Mouse (Mus musculus) hindbrain, embryonic 14.5 days (tissue): ENCODE data around the gene Gm10665. TPM values are rescaled to one million over a fixed set of nuclear protein-coding genes. Genes with fewer than 3 reads are reported as not detected.
"Not testable (repeated sequence)": the region's sequence is repeated elsewhere in the genome, so short reads cannot be mapped to it uniquely, and the experiment has no call there.

Experiments
- ATAC-seq: fragments of 200-750 bp; cut with Nextera tagmentation; 2 replicates; pipeline ENCODE4 v1.8.0; 2017; ENCODE audit warnings: moderate number of reproducible peaks, mild to moderate bottlenecking, moderate TSS enrichment, moderate library complexity; ENCODE audit not compliant: low FRiP score
- DNase-seq: peaks from one replicate; pipeline ENCODE4 v3.0.0-alpha.2; 2015; ENCODE audit warnings: low spot score
- H3K27ac ChIP-seq: fragments of 300-500 bp; sonication (generic); 2 replicates; pipeline ENCODE4 v1.5.1; 2014; ENCODE audit warnings: mild to moderate bottlenecking, moderate library complexity
- H3K27me3 ChIP-seq: fragments of 300-500 bp; sonication (generic); 2 replicates; pipeline ENCODE4 v1.6.1; 2014; ENCODE audit warnings: mild to moderate bottlenecking, low read length, mixed read lengths; ENCODE audit not compliant: control insufficient read depth, insufficient read depth
- H3K36me3 ChIP-seq: fragments of 300-500 bp; sonication (generic); replicated peaks from 2 replicates; pipeline ENCODE4 v1.6.1; 2014; ENCODE audit not compliant: control insufficient read depth, insufficient read depth
- H3K4me1 ChIP-seq: fragments of 300-500 bp; sonication (generic); replicated peaks from 2 replicates; pipeline ENCODE4 v1.6.1; 2014; ENCODE audit warnings: antibody characterized with exemption, low read length, mixed read lengths; ENCODE audit not compliant: control insufficient read depth, insufficient read depth
- H3K4me2 ChIP-seq: fragments of 300-500 bp; sonication (generic); replicated peaks from 2 replicates; pipeline ENCODE4 v1.6.1; 2014; ENCODE audit warnings: mild to moderate bottlenecking, moderate library complexity
- H3K4me3 ChIP-seq: fragments of 300-500 bp; sonication (generic); replicated peaks from 2 replicates; pipeline ENCODE4 v1.5.1; 2014; ENCODE audit warnings: mild to moderate bottlenecking, low read length
- H3K9ac ChIP-seq: fragments of 300-500 bp; sonication (generic); 2 replicates; pipeline ENCODE4 v1.6.1; 2014
- H3K9me3 ChIP-seq: fragments of 300-500 bp; sonication (generic); 2 replicates; pipeline ENCODE4 v1.6.1; 2016; ENCODE audit warnings: low read length; ENCODE audit not compliant: control insufficient read depth
- WGBS: fragments of 180-500 bp; shearing (Covaris S2); extraction: QIAGEN DNeasy Blood & Tissue Kit; methylation state at CpG from one replicate; pipeline ENCODE4 v1.1.7; 2014; 5-methylcytosine and 5-hydroxymethylcytosine counted together
- polyA plus RNA-seq: library from polyadenylated mRNA; unstranded; fragments of >200 nt; fragmentation: Nextera tagmentation; extraction: Ambion mirVana; gene quantifications from 2 replicates; pipeline ENCODE4 v1.2.1, GENCODE M21; 2014

The Gm10665 gene
- polyA plus RNA-seq, result not detected in 2 replicates

- H3K9me3 ChIP-seq, H3K4me3 ChIP-seq, ATAC-seq, H3K9ac ChIP-seq, H3K4me2 ChIP-seq, H3K36me3 ChIP-seq, H3K27ac ChIP-seq, H3K4me1 ChIP-seq, H3K27me3 ChIP-seq, DNase-seq: not testable (repeated sequence)
- no CpG with 5 or more reads among the region's 5 CpGs for WGBS
Measured at GRCm38 (mm10) chr7:22463975-22464374, at the start of gene Gm10665. Gene Gm10665 (minus strand): TSS chr7:22464075.

GRCm38 (mm10) chr7:22499578-22499977, 35.7 kb upstream of the Gm10665 start, which contains the start of gene Vmn1r151:
Gene Vmn1r151 (minus strand): TSS chr7:22499678.
- 37% methylated on average over 1 of the region's 3 CpGs for WGBS
- DNase-seq, H3K4me3 ChIP-seq: not testable (repeated sequence)

GRCm38 (mm10) chr7:22438129-22438528, 25.7 kb downstream of the Gm10665 start, which contains the start of gene Vmn1r149:
Gene Vmn1r149 (minus strand): TSS chr7:22438229.
- H3K9me3 ChIP-seq, H3K4me2 ChIP-seq, H3K27me3 ChIP-seq, H3K36me3 ChIP-seq, H3K4me1 ChIP-seq, H3K4me3 ChIP-seq, H3K9ac ChIP-seq, H3K27ac ChIP-seq, DNase-seq, ATAC-seq: not testable (repeated sequence)
- WGBS, result no CpG with 5 or more reads among the region's 2 CpGs

More at GRCm38 (mm10) chr7:22499578-22499977, 35.7 kb upstream of the Gm10665 start, which contains the start of gene Vmn1r151:
- not testable (repeated sequence) for H3K4me2 ChIP-seq, H3K27ac ChIP-seq, H3K36me3 ChIP-seq, H3K27me3 ChIP-seq, H3K4me1 ChIP-seq, H3K9ac ChIP-seq, H3K9me3 ChIP-seq, ATAC-seq

- ATAC-seq, H3K27me3 ChIP-seq, DNase-seq, H3K4me2 ChIP-seq, H3K4me1 ChIP-seq, H3K9ac ChIP-seq, H3K36me3 ChIP-seq, H3K9me3 ChIP-seq, H3K4me3 ChIP-seq, H3K27ac ChIP-seq: not testable (repeated sequence)
- WGBS, result no CpG with 5 or more reads among the region's 3 CpGs
Measured at GRCm38 (mm10) chr7:22413283-22413682, 50.6 kb downstream of the Gm10665 start, which contains the start of gene Vmn1r148. Gene Vmn1r148 (plus strand): TSS chr7:22413583.

Other genes with a start within 250 kb of the Gm10665 start
- gene Gm8453, start 234.6 kb downstream of the Gm10665 start, polyA plus RNA-seq, result not detected in 2 replicates
- not detected in 2 replicates for gene Gm4187, start 134.4 kb downstream of the Gm10665 start, polyA plus RNA-seq
- not detected in 2 replicates for gene Gm8660, start 93.0 kb downstream of the Gm10665 start, polyA plus RNA-seq
- not detected in 2 replicates for gene Vmn1r148, start 50.5 kb downstream of the Gm10665 start, polyA plus RNA-seq
- gene Vmn1r149, start 25.8 kb downstream of the Gm10665 start, polyA plus RNA-seq, result not detected in 2 replicates
- not detected in 2 replicates for gene Vmn1r151, start 35.6 kb upstream of the Gm10665 start, polyA plus RNA-seq
- gene Vmn1r152, start 58.9 kb upstream of the Gm10665 start, polyA plus RNA-seq, result not detected in 2 replicates
- not detected in 2 replicates for gene Gm8677, start 70.8 kb upstream of the Gm10665 start, polyA plus RNA-seq
- gene Gm4201, start 101.3 kb upstream of the Gm10665 start, polyA plus RNA-seq, result not detected in 2 replicates
- not detected in 2 replicates for gene Gm4565, start 124.1 kb upstream of the Gm10665 start, polyA plus RNA-seq
- gene Vmn1r155, start 193.9 kb upstream of the Gm10665 start, polyA plus RNA-seq, result not detected in 2 replicates
- not detected in 2 replicates for gene Gm8693, start 228.2 kb upstream of the Gm10665 start, polyA plus RNA-seq